Mouse (Mus musculus) retina, postnatal 7 days (tissue): ENCODE data around the gene Gm5475.

ENCODE experiments used
- DNase-seq: peaks from one replicate; pipeline ENCODE4 v3.0.0-alpha.2; 2012; ENCODE audit warnings: low read depth, low spot score

Gm5475 gene

DNA sequence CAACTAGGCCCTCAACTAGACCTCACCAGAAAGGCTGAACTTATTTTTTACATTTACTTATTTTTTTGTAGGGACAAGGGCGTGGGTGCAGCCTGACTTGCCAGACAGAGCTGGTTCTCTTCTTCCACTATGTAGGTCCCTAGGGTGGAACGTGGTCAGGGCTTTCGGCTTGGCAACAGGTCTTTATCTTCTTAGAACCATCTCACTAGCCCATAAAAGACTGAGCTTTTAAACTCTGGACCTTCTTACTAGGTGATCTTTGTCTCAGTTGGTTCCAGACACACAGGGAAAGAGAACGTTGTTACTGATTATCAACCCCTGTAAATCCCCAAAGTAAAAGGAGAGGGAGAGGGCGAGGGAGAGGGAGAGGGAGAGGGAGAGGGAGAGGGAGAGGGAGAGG lies 8.6 kb upstream of the Gm5475 start:
- DNase-seq, result no peak

- DNase-seq, result no peak
Observed at GRCm38 (mm10) chr15:100414011-100414410, 7.9 kb upstream of the Gm5475 start.

DNA sequence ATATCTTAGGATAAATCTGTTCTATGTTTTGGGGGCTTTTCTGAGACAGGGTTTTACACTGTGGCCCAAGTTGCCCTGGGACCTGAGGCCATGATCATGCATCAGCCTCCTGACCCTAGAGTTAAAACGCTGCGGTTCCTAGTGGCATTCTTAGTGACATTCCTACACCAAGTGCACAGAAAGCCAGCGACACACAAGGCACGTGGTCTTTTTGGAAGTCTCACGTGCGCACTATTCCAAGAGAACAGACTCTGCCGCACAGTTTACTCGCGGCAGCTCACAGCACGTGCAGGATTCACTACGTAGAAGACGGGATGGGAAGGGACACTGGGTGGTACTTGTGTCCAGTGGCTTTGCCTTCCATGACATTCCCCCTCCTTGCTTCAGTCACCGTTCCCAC lies 7.0 kb upstream of the Gm5475 start:
- no peak for DNase-seq

- no peak for DNase-seq
Observed at GRCm38 (mm10) chr15:100415684-100416083, 6.3 kb upstream of the Gm5475 start.

DNA sequence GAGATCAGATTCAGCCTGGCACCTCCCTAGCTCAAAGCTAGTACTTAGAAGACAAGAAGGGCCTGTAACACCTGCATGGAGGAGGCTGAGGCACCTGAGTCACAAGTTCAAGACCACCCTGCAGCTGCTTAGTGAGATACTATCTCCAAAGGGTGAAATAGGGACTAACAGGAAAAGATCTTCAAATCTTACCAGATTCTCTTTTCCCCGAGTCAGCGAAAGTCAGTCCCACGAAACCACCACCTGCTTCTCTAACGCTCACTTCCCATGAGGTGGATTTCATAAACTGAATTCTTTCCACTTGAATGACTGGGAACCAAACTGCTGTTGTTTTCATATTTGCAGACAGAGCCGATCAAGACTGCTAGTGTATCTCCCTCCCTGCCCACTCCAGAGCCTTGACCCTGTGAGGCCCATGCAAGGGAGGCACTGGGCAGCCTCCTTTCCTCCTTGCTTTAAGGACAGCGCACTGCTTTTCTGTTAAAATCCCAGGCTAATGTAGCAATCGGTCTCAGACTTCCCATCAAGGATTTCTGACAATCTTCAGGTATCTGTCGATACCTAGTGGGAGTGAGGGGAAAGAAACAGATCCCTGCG lies 4.0 kb upstream of the Gm5475 start:
- no peak for DNase-seq

GRCm38 (mm10) chr15:100419311-100419710 lies 2.6 kb upstream of the Gm5475 start:
- no peak for DNase-seq

DNA sequence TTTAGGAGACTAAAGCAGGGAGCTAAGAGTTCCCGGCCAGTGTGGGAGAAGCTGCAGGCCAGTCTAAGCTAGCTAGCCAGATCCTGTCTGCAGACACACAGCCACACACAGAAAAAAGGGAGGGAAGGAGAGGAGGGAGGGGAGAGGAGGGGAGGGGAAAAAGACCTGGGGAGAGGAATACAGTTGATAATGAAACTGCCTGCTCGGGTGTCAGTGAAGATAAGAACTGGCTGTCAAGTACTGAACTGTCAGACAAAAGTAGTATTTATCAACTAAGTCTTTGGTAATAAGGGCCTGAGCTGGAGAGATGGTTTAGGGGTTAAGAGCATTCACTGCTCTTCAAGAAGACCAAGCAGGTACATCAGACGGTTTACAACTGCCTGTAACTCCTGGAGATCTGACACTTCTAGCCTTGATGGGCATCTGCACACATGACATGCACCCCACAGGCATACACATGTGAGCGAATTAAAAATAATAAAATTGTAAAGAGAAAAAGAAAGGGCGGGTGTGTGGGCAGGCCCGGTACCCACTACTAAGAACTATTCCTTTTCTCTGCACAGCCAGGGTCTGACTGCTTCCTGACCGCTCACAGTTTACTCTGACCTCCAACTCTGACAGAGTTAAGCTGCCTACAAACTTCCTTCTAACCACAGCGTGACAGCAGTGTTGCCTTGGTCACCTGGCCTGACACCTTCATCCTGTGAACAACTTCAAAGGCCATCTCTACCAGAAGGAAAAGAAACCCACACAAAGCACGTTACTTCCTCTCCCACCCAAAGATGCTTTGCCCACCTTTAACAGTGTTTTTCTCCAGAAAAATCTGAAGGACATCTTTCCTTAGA lies 1.8 kb upstream of the Gm5475 start:
- DNase-seq, result no peak

DNA sequence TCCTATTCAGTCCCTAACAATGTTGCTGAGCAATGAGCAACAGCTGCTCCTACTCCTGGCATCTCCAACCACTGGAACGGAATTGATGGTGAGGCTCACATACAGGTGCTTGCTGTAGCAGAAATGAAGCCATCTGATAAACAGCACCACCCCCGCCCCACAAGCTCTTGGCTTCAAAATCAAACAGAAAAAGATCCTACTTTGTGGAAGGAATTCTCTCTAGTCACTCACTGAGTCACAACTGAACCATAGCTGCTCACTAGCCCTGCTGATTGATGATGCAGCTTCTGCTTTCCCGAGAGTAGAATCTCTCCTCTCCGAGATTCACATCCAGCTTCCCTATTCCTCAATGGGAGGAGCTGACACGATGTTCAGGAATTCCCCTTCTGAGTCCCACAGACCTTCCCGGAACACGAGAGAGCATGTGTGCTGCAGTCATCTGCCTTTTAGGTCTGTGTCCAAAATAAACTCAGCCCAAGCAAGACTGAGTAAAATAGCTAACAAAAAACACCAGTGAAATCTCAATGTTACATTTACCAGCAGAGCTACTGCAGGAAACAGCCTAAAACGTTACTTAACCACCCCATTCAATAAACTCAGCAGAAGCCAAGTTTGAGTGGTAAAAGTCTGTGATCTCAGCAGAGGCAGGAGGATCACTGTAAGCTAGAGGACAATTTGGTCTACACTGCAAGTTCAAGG lies 739 bp upstream of the Gm5475 start:
- no peak for DNase-seq

GRCm38 (mm10) chr15:100422476-100422875 lies 529 bp downstream of the Gm5475 start:
- DNase-seq, result no peak

DNA sequence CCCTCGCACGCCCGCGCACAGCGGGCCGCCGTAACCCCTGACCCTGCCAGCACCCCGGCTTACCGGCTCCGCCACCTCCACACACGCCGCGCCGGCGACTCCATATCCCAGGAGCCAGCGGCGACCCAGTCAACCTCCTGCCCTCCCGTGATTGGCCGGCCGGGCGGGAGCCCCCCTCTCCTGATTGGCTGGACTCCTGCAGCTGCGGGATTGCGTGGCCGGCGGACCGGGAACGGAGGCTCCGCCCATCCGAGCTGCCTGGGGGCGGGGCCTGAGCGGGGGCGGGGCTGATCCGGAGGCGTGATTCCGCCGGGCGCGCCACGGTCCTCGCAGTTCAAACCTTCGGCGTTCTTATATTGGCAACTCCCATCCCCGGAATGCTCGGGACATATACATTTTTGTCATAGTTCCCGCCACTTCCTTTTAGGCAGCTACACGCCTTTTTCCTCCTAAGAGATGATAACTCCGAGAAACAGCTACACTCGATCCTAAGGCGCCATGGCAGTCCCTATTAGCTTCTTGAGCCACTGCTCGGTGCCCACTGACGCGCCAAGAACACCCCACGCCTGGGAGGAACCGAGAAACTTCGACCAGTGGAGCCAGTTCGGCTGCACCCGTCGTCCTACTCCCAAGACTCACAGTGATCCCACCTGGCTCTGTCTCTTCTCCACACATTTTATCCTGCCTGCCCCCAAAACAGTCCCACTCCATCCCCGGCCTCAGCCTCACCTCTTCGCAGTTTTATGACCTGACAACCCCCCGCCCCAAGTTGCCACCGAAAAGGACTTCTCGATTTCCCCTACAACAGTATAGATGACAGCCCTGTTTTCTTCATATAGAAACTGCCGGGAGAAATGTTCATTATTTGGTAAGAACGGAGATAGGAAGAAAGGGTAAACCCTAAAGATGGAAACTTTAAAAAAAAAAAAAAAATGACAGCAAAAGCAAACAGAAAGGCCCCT lies 1.2 kb downstream of the Gm5475 start:
- peak; percentile 92 for DNase-seq

DNA sequence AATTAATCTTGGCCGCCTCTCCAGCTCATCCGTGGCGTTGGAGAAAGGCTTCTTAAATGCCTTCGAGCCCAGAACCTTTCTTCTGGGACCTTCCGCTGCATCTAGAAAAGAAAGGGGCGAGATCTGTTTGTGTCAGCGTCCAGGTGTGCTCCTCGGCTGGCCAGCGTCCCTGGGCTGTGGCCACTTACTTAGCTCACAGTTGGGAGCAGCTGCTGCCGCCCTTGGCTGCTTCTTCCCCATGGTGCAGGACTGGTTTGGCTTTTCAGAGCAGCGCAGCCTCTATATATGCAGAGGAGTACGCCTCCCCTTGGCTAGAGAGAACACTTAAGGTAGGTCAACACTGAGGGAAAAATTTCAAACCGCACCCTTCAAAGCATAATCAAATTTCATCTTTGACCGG lies 2.0 kb downstream of the Gm5475 start:
- DNase-seq, result no peak

DNA sequence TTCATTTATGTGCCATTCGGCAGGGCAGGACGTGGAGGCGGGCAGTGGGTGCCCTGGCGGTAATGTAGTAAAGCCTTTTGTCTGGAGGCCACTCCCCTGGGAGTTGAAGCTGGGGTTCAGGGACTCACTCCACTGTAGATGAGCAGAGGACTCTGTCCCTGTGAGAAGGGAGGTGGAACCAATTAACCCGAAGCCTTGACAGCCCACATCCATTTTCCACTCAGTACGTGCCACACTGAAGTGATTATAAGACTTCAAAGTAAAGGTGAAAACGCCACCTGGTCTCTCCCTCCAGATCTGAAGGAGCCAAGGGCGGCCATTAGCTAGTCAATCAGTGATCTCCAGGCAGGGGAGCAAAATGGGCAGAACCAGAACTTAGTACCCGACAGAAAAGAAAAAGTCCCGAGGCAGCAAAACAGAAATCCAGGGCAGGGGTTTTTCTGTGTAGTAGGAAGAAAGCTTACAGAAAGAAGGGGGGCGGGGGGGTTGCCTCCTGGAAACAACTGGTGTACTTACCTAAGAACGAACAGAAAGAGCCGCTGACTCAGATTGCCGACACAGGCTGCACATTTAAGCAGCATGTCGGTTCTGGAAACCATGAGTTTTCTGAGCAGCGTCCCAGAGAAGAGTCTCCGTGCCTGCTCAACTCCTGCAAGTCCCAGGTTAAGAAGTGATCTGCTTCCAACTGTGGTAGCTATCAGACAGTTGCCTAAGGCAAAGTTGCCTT lies 2.6 kb downstream of the Gm5475 start, which contains the start of gene Slc11a2:
Slc11a2 (minus strand) TSS at position 677 of the 727 bp plus-strand sequence.
- DNase-seq, result no peak

GRCm38 (mm10) chr15:100428296-100428905 lies 6.5 kb downstream of the Gm5475 start:
- DNase-seq, result no peak

- DNase-seq, result no peak
Observed at GRCm38 (mm10) chr15:100429959-100430565, 8.1 kb downstream of the Gm5475 start.

- no peak for DNase-seq
Observed at GRCm38 (mm10) chr15:100433234-100433633, 11.3 kb downstream of the Gm5475 start.

- DNase-seq, result no peak
Observed at GRCm38 (mm10) chr15:100436112-100436511, 14.2 kb downstream of the Gm5475 start.

DNA sequence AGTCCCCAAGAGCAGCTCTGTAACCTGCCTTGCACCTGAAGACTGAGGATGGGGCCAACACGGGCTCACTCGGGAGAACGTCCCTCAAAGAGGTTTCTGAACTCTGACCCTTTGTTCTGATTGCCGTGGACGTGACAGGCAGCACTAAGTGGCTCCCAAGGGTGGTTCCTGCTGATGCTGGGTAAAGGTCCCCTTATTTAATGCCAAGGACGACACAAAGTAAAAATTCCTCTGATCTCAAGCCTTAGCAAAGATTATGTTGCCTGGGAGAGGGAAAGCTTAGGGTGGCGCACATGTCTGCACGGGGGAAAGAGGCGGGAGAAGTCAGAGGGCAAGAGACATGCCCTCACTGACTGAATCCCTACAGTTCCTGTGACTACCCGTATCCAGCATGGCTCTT lies 14.6 kb downstream of the Gm5475 start:
- no peak for DNase-seq

DNA sequence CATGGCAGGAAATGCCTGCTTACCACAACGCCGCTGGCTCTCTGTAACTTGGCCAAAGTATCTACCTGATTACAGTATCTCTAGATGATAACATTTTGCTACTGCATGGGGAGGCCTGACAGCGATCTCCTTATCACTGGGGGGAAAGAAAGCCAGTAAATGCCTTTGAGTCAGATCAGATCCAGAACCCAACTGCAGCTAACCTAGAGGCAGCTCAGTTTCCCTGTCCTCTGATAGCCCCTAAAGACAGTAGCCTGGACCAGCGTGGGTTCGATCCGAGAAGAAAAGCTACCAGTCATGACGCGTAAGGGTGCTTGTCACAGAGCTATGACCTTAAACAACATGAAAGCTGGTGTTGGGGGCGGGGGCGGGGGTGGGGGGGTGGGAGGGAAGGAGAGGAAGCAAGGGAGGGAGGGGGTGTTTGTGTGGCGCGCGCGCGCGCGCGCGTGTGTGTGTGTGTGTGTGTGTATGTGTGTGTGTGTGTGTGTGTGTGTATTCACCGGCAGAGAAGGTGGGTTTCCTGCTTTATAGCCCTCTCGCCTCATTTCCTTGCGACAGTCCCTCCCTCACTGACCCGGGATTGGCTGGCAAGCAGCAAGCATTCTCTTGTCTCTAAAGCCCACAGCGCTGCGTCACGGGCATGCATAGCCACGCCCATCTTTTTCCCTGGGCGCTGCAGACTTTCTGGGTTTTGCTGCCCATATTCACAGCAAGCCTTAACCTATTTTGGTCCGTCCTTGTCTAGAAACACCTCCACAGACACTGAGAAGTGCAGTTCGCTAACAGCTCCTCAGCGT lies 21.4 kb downstream of the Gm5475 start:
- DNase-seq, result peak; percentile 75

DNA sequence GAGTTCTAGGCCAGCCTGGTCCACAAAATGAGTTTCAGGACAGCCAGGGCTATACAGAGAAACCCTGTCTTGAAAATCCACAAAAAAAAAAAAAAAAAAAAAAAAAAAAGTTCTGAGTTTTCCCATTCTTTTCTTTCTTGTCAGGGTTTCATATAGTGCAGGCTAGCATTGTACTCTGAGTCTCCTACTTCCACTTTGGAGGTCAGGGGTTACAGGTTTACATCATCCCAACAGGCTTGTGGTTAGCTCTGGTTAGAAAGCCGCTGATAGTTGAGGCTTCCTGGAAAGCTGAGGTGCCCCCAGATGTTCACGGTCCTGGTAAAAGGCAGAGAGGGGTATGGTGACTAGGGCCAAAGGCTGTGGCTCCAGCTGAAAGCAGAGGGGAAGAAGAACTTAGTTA lies 24.9 kb downstream of the Gm5475 start:
- no peak for DNase-seq
